Mouse (Mus musculus): ENCODE measurements at regions not wholly inside any gene's neighbourhood (a gene's known extent, or its start where the extent isn't known, plus 50 kb on each side); places are given as distances from the start of the nearest gene placed in this dataset.

- TF ChIP-seq KAT2A (conservative IDR thresholded peaks at IDR 0.05; ENCODE audit: low read depth, low read length) (no peak), MYB (IDR thresholded peaks at IDR 0.05; ENCODE audit: low read depth, low read length) (no peak), ZC3H11A (IDR thresholded peaks at IDR 0.05; ENCODE audit: low read depth, low read length) (no peak), MAX (IDR thresholded peaks at IDR 0.05; ENCODE audit: low read length) (no peak), CTCF (IDR thresholded peaks at IDR 0.05 in 2 of 3, conservative IDR thresholded peaks at IDR 0.05 in 1 of 3; ENCODE audit: control insufficient read depth in 1 of 3, insufficient read depth in 1 of 3, low read depth in 2 of 3, low read length in 3 of 3, poor library complexity in 1 of 3, severe bottlenecking in 1 of 3) (no peak), UBTF (IDR thresholded peaks at IDR 0.05; ENCODE audit: borderline replicate concordance, insufficient read depth, low read depth, low read length) (no peak)
Observed at GRCm38 (mm10) chr1:88572161-88572560, 62.3 kb upstream of the Glrp1 start.
